ENCODE assay signal across 16 mouse cellular contexts in genomic region chr5:149790087-149790486, GRCm38 (mm10).
DNase-seq lines count a peak whose midpoint lies in the region; ATAC-seq and TF ChIP-seq lines count a peak whose summit lies in the region.
"Had no signal": no experiment of that assay in that cellular context is flagged by ENCODE, and none has a peak within 500 bp of the region (broad histone marks: within the 10 kb centered on the region; RNA-seq: fewer than 3 reads in every experiment).

No protein-coding gene starts in this region.

- 19% methylated on average over 8 of the region's 8 CpGs for WGBS in hindbrain, embryonic 11.5 days
- 18% methylated on average over 8 of the region's 8 CpGs for WGBS in hindbrain, embryonic 10.5 days
- 21% methylated on average over 8 of the region's 8 CpGs for WGBS in stomach, postnatal 0 days

- H3K9me3 ChIP-seq in hindbrain, embryonic 11.5 days (ENCODE audit: control insufficient read depth, low read length): no peaks in the 10 kb centered on the region
- H3K9me3 ChIP-seq in hindbrain, embryonic 10.5 days: peaks cover 30% of the 10 kb centered on the region
- H3K9me3 ChIP-seq in stomach, postnatal 0 days (ENCODE audit: control insufficient read depth, low read length): peaks cover 4% of the 10 kb centered on the region
- H3K9me3 ChIP-seq: stomach, embryonic 15.5 days had no signal

- no peak for TF ChIP-seq EP300 in stomach, postnatal 0 days (optimal IDR thresholded peaks at IDR 0.05)

- H3K4me3 ChIP-seq in hindbrain, embryonic 11.5 days (ENCODE audit: low read depth, low read length): no peak overlapping the region
- no peak overlapping the region for H3K4me3 ChIP-seq in hindbrain, embryonic 10.5 days
- no peak overlapping the region for H3K4me3 ChIP-seq in stomach, postnatal 0 days (ENCODE audit: low read depth, low read length)
- H3K4me3 ChIP-seq: liver, embryonic 13.5 days; stomach, embryonic 15.5 days had no signal

- no peak overlapping the region for H3K9ac ChIP-seq in hindbrain, embryonic 11.5 days (ENCODE audit: low read depth, low read length)
- H3K9ac ChIP-seq in stomach, postnatal 0 days (ENCODE audit: low read length): no peak overlapping the region
- H3K9ac ChIP-seq: forebrain, postnatal 0 days; liver, embryonic 13.5 days; stomach, embryonic 15.5 days had no signal

- H3K4me2 ChIP-seq in hindbrain, embryonic 11.5 days (replicated peaks; ENCODE audit: low read depth, low read length): no peak overlapping the region
- H3K4me2 ChIP-seq in stomach, postnatal 0 days (replicated peaks; ENCODE audit: low read depth): no peak overlapping the region
- H3K4me2 ChIP-seq: liver, embryonic 13.5 days; stomach, embryonic 15.5 days had no signal

- no peak overlapping the region for H3K27ac ChIP-seq in hindbrain, embryonic 11.5 days (ENCODE audit: low read depth, low read length)
- no peak overlapping the region for H3K27ac ChIP-seq in hindbrain, embryonic 10.5 days
- H3K27ac ChIP-seq in stomach, postnatal 0 days (replicated peaks): no peak overlapping the region
- H3K27ac ChIP-seq: liver, embryonic 13.5 days; stomach, embryonic 15.5 days had no signal

- H3K36me3 ChIP-seq in hindbrain, embryonic 11.5 days (ENCODE audit: control insufficient read depth, insufficient read depth, low read length): no peaks in the 10 kb centered on the region
- no peaks in the 10 kb centered on the region for H3K36me3 ChIP-seq in hindbrain, embryonic 10.5 days
- H3K36me3 ChIP-seq in stomach, postnatal 0 days (ENCODE audit: control insufficient read depth, insufficient read depth, low read length): no peaks in the 10 kb centered on the region
- H3K36me3 ChIP-seq: liver, embryonic 13.5 days; stomach, embryonic 15.5 days had no signal

- H3K27me3 ChIP-seq in hindbrain, embryonic 11.5 days (ENCODE audit: control insufficient read depth, insufficient read depth, low read length): no peaks in the 10 kb centered on the region
- H3K27me3 ChIP-seq in hindbrain, embryonic 10.5 days (ENCODE audit: insufficient read depth, poor library complexity, severe bottlenecking): no peaks in the 10 kb centered on the region
- H3K27me3 ChIP-seq in stomach, postnatal 0 days (ENCODE audit: control insufficient read depth, insufficient read depth, low read length): no peaks in the 10 kb centered on the region
- H3K27me3 ChIP-seq: CH12.LX; liver, embryonic 13.5 days; stomach, embryonic 15.5 days had no signal

- TF ChIP-seq CTCF in stomach, postnatal 0 days (IDR thresholded peaks at IDR 0.05; ENCODE audit: low read depth): no peak

- no peak for ATAC-seq in hindbrain, embryonic 11.5 days (ENCODE audit: low FRiP score)
- ATAC-seq in stomach, postnatal 0 days (ENCODE audit: low FRiP score, low TSS enrichment): no peak
- ATAC-seq in erythroid progenitor cell, adult 5-6 weeks (replicated peaks; ENCODE audit: low FRiP score, poor library complexity, severe bottlenecking): no peak
- ATAC-seq: forebrain, postnatal 0 days had no signal

- DNase-seq in hindbrain, embryonic 11.5 days (ENCODE audit: low spot score): peak; percentile 31
- no peak for DNase-seq in hindbrain, embryonic 10.5 days (ENCODE audit: low spot score)
- peak; percentile 8 for DNase-seq in ovary, postnatal 36 days (ENCODE audit: low spot score)
- no peak for DNase-seq in ovary, postnatal 14 days (ENCODE audit: low spot score)
- peak; percentile 45 for DNase-seq in embryo, embryonic 10.5 days (ENCODE audit: low spot score)
- DNase-seq in stomach, postnatal 0 days (ENCODE audit: low spot score): peak; percentile 19
- DNase-seq in urinary bladder, postnatal 25 days (ENCODE audit: low spot score): no peak
- DNase-seq: cerebellum, adult 8-10 months; forebrain, postnatal 0 days; gastrocnemius, postnatal 36 days; kidney, postnatal 25 days; liver, embryonic 13.5 days; thymus, postnatal 4 days had no signal

- no peaks in the 10 kb centered on the region for H3K4me1 ChIP-seq in hindbrain, embryonic 11.5 days (replicated peaks; ENCODE audit: control insufficient read depth, insufficient read depth, low read length)
- H3K4me1 ChIP-seq in hindbrain, embryonic 10.5 days (replicated peaks): no peaks in the 10 kb centered on the region
- no peaks in the 10 kb centered on the region for H3K4me1 ChIP-seq in stomach, postnatal 0 days (replicated peaks; ENCODE audit: control insufficient read depth, insufficient read depth)
- H3K4me1 ChIP-seq: liver, embryonic 13.5 days; stomach, embryonic 15.5 days had no signal

Comparison
In these comparisons a context has a peak if more than half of its experiments do, and no peak if none do; other contexts are left out.
1. DNase-seq: peak in hindbrain, embryonic 11.5 days (single experiment), ovary, postnatal 36 days (single experiment), embryo, embryonic 10.5 days (single experiment) and stomach, postnatal 0 days (single experiment); none in hindbrain, embryonic 10.5 days (single experiment), ovary, postnatal 14 days (single experiment) and urinary bladder, postnatal 25 days (single experiment).